Mouse (Mus musculus) forebrain, embryonic 11.5 days (tissue): ENCODE results near the gene Zfp260. TPM values are rescaled to one million over a fixed set of nuclear protein-coding genes. Genes with fewer than 3 reads are reported as not detected.

Experiments used
- ATAC-seq: fragments of 200-750 bp; cut with Nextera tagmentation; replicated peaks from 2 replicates; pipeline ENCODE4 v1.8.0; 2017; ENCODE audit warnings: moderate TSS enrichment; ENCODE audit not compliant: low FRiP score
- DNase-seq: peaks from one replicate; pipeline ENCODE4 v3.0.0-alpha.2; 2017; ENCODE audit warnings: low spot score
- H3K27ac ChIP-seq: fragments of 300-500 bp; sonication (generic); 2 replicates; pipeline ENCODE4 v1.5.1; 2014; ENCODE audit warnings: low read depth, low read length
- H3K27me3 ChIP-seq: fragments of 300-500 bp; sonication (generic); 2 replicates; pipeline ENCODE4 v1.6.1; 2014; ENCODE audit warnings: mild to moderate bottlenecking, low read length, mixed read lengths; ENCODE audit not compliant: control insufficient read depth, insufficient read depth
- H3K36me3 ChIP-seq: fragments of 300-500 bp; sonication (generic); 2 replicates; pipeline ENCODE4 v1.6.1; 2014; ENCODE audit warnings: mild to moderate bottlenecking, low read length, moderate library complexity, mixed read lengths; ENCODE audit not compliant: control insufficient read depth, insufficient read depth
- H3K4me1 ChIP-seq: fragments of 300-500 bp; sonication (generic); replicated peaks from 2 replicates; pipeline ENCODE4 v1.6.1; 2014; ENCODE audit warnings: low read length, mixed read lengths; ENCODE audit not compliant: control insufficient read depth, insufficient read depth
- H3K4me2 ChIP-seq: fragments of 300-500 bp; sonication (generic); 2 replicates; pipeline ENCODE4 v1.6.1; 2014; ENCODE audit warnings: low read depth, mild to moderate bottlenecking, low read length, moderate library complexity, mixed read lengths; ENCODE audit not compliant: severe bottlenecking
- H3K4me3 ChIP-seq: fragments of 300-500 bp; sonication (generic); 2 replicates; pipeline ENCODE4 v1.5.1; 2014; ENCODE audit warnings: low read depth, low read length
- H3K9ac ChIP-seq: fragments of 300-500 bp; sonication (generic); 2 replicates; pipeline ENCODE4 v1.6.1; 2014; ENCODE audit warnings: low read length
- H3K9me3 ChIP-seq: fragments of 300-500 bp; sonication (generic); 2 replicates; pipeline ENCODE4 v1.6.1; 2016; ENCODE audit warnings: low read length, mixed read lengths; ENCODE audit not compliant: control insufficient read depth
- WGBS: fragments of 180-500 bp; shearing (Covaris S2); extraction: QIAGEN DNeasy Blood & Tissue Kit; methylation state at CpG from one replicate; pipeline ENCODE4 v1.1.7; 2014; 5-methylcytosine and 5-hydroxymethylcytosine counted together
- microRNA-seq: library from miRNA; unstranded; fragments of <30 nt; microRNA quantifications from one replicate; pipeline ENCODE4, GENCODE M21; 2016; ENCODE audit not compliant: insufficient number of aligned reads
- polyA plus RNA-seq: library from polyadenylated mRNA; unstranded; fragments of >200 nt; fragmentation: Nextera tagmentation; extraction: Ambion mirVana; gene quantifications from 2 replicates; pipeline ENCODE4 v1.2.1, GENCODE M21; 2014

The Zfp260 gene
- polyA plus RNA-seq, 1 experiment from 2014 or later = 124 TPM

DNA sequence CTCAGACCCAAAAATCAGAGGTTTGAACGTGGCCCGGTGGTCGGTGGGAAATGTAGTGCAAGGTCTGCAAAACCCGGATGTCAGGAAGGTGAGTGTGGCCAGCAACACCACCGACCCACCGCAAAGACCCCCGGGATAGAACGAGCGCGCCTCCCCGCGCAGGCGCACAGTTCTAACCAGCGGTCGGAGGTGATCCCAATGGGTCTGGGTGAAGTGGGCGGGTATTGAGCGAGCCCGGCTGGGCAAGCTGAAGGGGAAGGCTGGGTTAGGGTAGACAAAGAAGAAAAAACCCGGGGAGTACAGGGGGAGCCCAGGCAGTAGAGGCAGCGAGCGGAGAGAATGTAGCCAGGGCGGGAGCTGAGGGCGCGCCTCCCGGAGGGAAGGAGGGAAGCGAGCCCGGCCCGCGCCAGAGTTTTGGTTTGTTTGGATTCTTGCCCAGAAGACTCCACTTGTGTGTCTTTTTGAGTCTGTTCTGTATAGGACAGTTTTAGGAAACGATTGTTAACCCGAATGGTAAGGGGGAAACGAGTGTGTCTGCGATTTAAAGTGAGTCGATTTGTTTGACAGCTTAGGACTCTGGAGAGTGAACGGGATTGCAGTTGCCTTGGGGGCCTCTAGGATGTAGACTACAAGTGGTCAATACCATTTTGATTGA, 49.1 kb downstream of the Zfp260 start:
- Histone ChIP-seq H3K36me3 (no peaks in the 10 kb centered on the region), H3K4me2 (peak overlapping the region; percentile 67), H3K9me3 (peaks cover 3% of the 10 kb centered on the region; the same call in 1 of the 2 replicates), H3K9ac (peak overlapping the region; percentile 64), H3K4me3 (peak overlapping the region; percentile 52), H3K27me3 (no peaks in the 10 kb centered on the region), H3K4me1 (no peaks in the 10 kb centered on the region), H3K27ac (peak overlapping the region; percentile 85; the same call in 1 of the 2 replicates)
- ATAC-seq (peak; percentile 94), DNase-seq (peak; percentile 95)
- 3% methylated on average over 35 of the region's 35 CpGs for WGBS

DNA sequence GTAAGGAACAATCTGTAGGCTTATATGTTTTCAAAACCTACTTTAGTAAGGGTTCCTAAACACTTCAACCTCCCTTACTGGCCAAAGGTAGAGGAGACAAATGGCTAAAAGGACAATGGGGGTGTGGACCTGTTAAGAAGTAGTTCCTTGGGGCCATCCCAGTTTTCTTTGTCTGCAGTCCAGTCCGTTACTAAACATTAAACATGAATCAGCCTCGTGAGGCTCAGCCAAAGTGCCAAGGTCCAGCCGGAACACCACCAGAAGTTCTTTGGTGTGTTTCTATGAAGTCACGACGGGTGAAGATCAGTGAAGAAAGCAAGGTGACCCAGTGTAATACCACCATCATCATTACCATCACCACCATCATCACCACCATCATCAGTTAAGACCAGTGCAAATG, 52.4 kb downstream of the Zfp260 start:
- H3K27me3 ChIP-seq = no peaks in the 10 kb centered on the region
- H3K27ac ChIP-seq = no peak overlapping the region
- no peak overlapping the region for H3K9ac ChIP-seq
- ATAC-seq (no peak), DNase-seq (no peak)
- no peaks in the 10 kb centered on the region for H3K36me3 ChIP-seq
- WGBS = 94% methylated on average over 5 of the region's 5 CpGs
- no peak overlapping the region for H3K4me2 ChIP-seq
- H3K4me3 ChIP-seq = no peak overlapping the region
- H3K4me1 ChIP-seq = no peaks in the 10 kb centered on the region
- H3K9me3 ChIP-seq = peaks cover 25% of the 10 kb centered on the region

DNA sequence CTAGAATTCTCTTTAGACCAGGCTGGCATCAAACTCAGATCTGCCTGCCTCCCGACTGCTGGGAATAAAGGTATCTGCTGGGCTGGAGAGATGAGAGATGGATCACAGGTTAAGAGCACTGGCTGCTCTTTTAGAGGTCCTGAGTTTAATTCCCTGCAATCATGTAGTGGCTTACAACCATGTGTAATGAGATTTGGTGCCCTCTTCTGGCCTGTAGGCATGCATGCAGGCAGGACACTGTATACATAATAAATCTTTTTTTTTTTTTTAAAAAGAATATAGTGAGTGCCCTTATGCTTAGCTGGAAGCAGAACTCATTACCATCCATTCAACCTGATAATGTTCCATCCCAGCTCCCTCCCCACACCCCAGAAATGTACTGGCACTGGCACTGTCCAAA, 59.5 kb downstream of the Zfp260 start:
- Histone ChIP-seq H3K4me3 (no peak overlapping the region), H3K27me3 (no peaks in the 10 kb centered on the region), H3K9me3 (peaks cover 64% of the 10 kb centered on the region), H3K27ac (no peak overlapping the region), H3K36me3 (peaks cover 30% of the 10 kb centered on the region), H3K4me2 (no peak overlapping the region), H3K9ac (no peak overlapping the region), H3K4me1 (no peaks in the 10 kb centered on the region)
- ATAC-seq (no peak), DNase-seq (no peak)
- 94% methylated on average over 1 of the region's 1 CpGs for WGBS

- ATAC-seq (no peak), DNase-seq (no peak)
- WGBS = 95% methylated on average over 3 of the region's 3 CpGs
- H3K4me3 ChIP-seq = no peak overlapping the region
- H3K4me1 ChIP-seq = no peaks in the 10 kb centered on the region
- no peak overlapping the region for H3K9ac ChIP-seq
- H3K4me2 ChIP-seq = no peak overlapping the region
- H3K27ac ChIP-seq = no peak overlapping the region
- H3K9me3 ChIP-seq = peaks cover 64% of the 10 kb centered on the region
- H3K27me3 ChIP-seq = no peaks in the 10 kb centered on the region
- peaks cover 42% of the 10 kb centered on the region for H3K36me3 ChIP-seq
These were observed 60.9 kb downstream of the Zfp260 start for GRCm38 (mm10) chr7:30155507-30155906.

Small RNAs within 50 kb of the gene (microRNA-seq; reads per million reads assigned to microRNA genes)
- gene Gm23368 = not detected

Other genes starting within 250 kb of the Zfp260 start
- gene Zfp940, start 241.1 kb upstream of the Zfp260 start, polyA plus RNA-seq = 10.7 and 11.3 TPM in 2 replicates
- gene Zfp420, start 234.8 kb upstream of the Zfp260 start, polyA plus RNA-seq = 10.4 and 13.4 TPM in 2 replicates
- 12.4 and 13.7 TPM in 2 replicates for gene Zfp27, start 188.2 kb upstream of the Zfp260 start, polyA plus RNA-seq
- 7.5 and 7.9 TPM in 2 replicates for gene Zfp383, start 186.6 kb upstream of the Zfp260 start, polyA plus RNA-seq
- 13.1 and 13.2 TPM in 2 replicates for gene Zfp74, start 140.7 kb upstream of the Zfp260 start, polyA plus RNA-seq
- gene Zfp568, start 110.8 kb upstream of the Zfp260 start, polyA plus RNA-seq = 13.6 and 15.3 TPM in 2 replicates
- gene Zfp14, start 43.4 kb upstream of the Zfp260 start, polyA plus RNA-seq = 5.6 and 6.2 TPM in 2 replicates
- 6.6 and 7.5 TPM in 2 replicates for gene Zfp82, start 21.9 kb upstream of the Zfp260 start, polyA plus RNA-seq
- gene Gm26920, start 4.4 kb upstream of the Zfp260 start, polyA plus RNA-seq = 1.9 and 2.9 TPM in 2 replicates
- gene Zfp566, start 4.2 kb upstream of the Zfp260 start, polyA plus RNA-seq = 12.8 and 13.8 TPM in 2 replicates
- gene Zfp382, start 27.2 kb downstream of the Zfp260 start, polyA plus RNA-seq = 12.6 and 15.3 TPM in 2 replicates
- gene Zfp146, start 75.0 kb downstream of the Zfp260 start, polyA plus RNA-seq = 14.0 and 15.5 TPM in 2 replicates
- 3.5 and 3.9 TPM in 2 replicates for gene Cox7a1, start 89.4 kb downstream of the Zfp260 start, polyA plus RNA-seq
- 39.7 and 47.7 TPM in 2 replicates for gene Capns1, start 104.0 kb downstream of the Zfp260 start, polyA plus RNA-seq
- 166 and 167 TPM in 2 replicates for gene Polr2i, start 137.2 kb downstream of the Zfp260 start, polyA plus RNA-seq
- gene Tbcb, start 137.5 kb downstream of the Zfp260 start, polyA plus RNA-seq = 235 and 270 TPM in 2 replicates
- not detected in 2 replicates for gene Ovol3, start 140.9 kb downstream of the Zfp260 start, polyA plus RNA-seq
- 0.13 and 0.56 TPM in 2 replicates for gene Thap8, start 185.3 kb downstream of the Zfp260 start, polyA plus RNA-seq
- 21.7 and 26.4 TPM in 2 replicates for gene Wdr62, start 185.6 kb downstream of the Zfp260 start, polyA plus RNA-seq
- 98.8 and 110 TPM in 2 replicates for gene Clip3, start 197.0 kb downstream of the Zfp260 start, polyA plus RNA-seq
- gene Alkbh6, start 213.9 kb downstream of the Zfp260 start, polyA plus RNA-seq = 71.3 and 83.8 TPM in 2 replicates
- 29.2 and 30.2 TPM in 2 replicates for gene Syne4, start 220.0 kb downstream of the Zfp260 start, polyA plus RNA-seq
- gene E130208F15Rik, start 227.0 kb downstream of the Zfp260 start, polyA plus RNA-seq = not detected in 2 replicates
- 21.8 and 23.5 TPM in 2 replicates for gene Sdhaf1, start 229.1 kb downstream of the Zfp260 start, polyA plus RNA-seq